ENCODE assay signal across 9 mouse cellular contexts in genomic region chr16:90385688-90386513, GRCm38 (mm10). TPM values are rescaled to one million over a fixed set of nuclear protein-coding genes. Genes with fewer than 3 reads are reported as not detected.
A peak's percentile ranks its signal among the peaks of the same experiment; 100 is the strongest.
DNase-seq lines count a peak whose midpoint lies in the region; ATAC-seq and TF ChIP-seq lines count a peak whose summit lies in the region.
"Had no signal": no experiment of that assay in that cellular context is flagged by ENCODE, and none has a peak within 500 bp of the region (broad histone marks: within the 10 kb centered on the region; RNA-seq: fewer than 3 reads in every experiment).

Gene Hunk, plus strand, starts transcription at chr16:90386013.

- peak within 1 kb of the TSS; percentile 58 for H3ac ChIP-seq in C2C12 (ENCODE audit: control insufficient read depth, insufficient read length, low read depth)

- H3K36me3 ChIP-seq in C2C12 (ENCODE audit: control insufficient read depth, insufficient read depth): no peaks in the 10 kb centered on the region
- peaks cover 9% of the 10 kb centered on the region for H3K36me3 ChIP-seq in forebrain, embryonic 12.5 days (replicated peaks)
- H3K36me3 ChIP-seq in liver, postnatal 0 days (replicated peaks; ENCODE audit: insufficient read depth, low read length): no peaks in the 10 kb centered on the region

- ATAC-seq in forebrain, embryonic 12.5 days (ENCODE audit: low FRiP score): peak; percentile 85
- peak; percentile 85 for ATAC-seq in liver, postnatal 0 days

- H3K4me1 ChIP-seq in forebrain, embryonic 12.5 days: peaks cover 40% of the 10 kb centered on the region
- H3K4me1 ChIP-seq in liver, postnatal 0 days (ENCODE audit: insufficient read depth): peaks cover 16% of the 10 kb centered on the region

- TF ChIP-seq EP300 in liver, postnatal 0 days (IDR thresholded peaks at IDR 0.05; ENCODE audit: low read depth): no peak

- no peaks in the 10 kb centered on the region for H3K79me2 ChIP-seq in C2C12 (ENCODE audit: control insufficient read depth, insufficient read depth)

- no peaks in the 10 kb centered on the region for H3K9me3 ChIP-seq in forebrain, embryonic 12.5 days
- no peaks in the 10 kb centered on the region for H3K9me3 ChIP-seq in liver, postnatal 0 days (ENCODE audit: low read length)

- TF ChIP-seq CTCF in C2C12 (IDR thresholded peaks at IDR 0.05; ENCODE audit: control insufficient read depth, insufficient read depth, insufficient read length): no peak
- TF ChIP-seq CTCF in liver, postnatal 0 days (IDR thresholded peaks at IDR 0.05; ENCODE audit: low read depth): no peak

- peak; percentile 71 for DNase-seq in brain, adult 2 months (ENCODE audit: low read depth, low spot score)
- DNase-seq in heart, postnatal 10 days: peak; percentile 74 to 75
- peak; percentile 45 to 77 for DNase-seq in kidney, postnatal 36 days
- peak; percentile 79 for DNase-seq in liver, postnatal 0 days
- DNase-seq in ovary, postnatal 36 days (ENCODE audit: low spot score): peak; percentile 74
- DNase-seq in urinary bladder, postnatal 25 days (ENCODE audit: low spot score): peak; percentile 55

- intact Hi-C loops in heart, postnatal 10 days (cut with DNase I): loop anchor here (5.0 kb wide), 3 partner anchors 76 to 241 kb away; no protein-coding TSS in a partner anchor

- peaks cover 14% of the 10 kb centered on the region for H3K27me3 ChIP-seq in C2C12 (ENCODE audit: control insufficient read depth, insufficient read depth, insufficient read length)
- peaks cover 16% of the 10 kb centered on the region; the same call in 1 of the 2 replicates for H3K27me3 ChIP-seq in forebrain, embryonic 12.5 days
- peaks cover 30% of the 10 kb centered on the region for H3K27me3 ChIP-seq in liver, postnatal 0 days (ENCODE audit: insufficient read depth, low read length)

- H3K9ac ChIP-seq in forebrain, embryonic 12.5 days: peak within 1 kb of the TSS; percentile 96
- peak within 1 kb of the TSS; percentile 79 for H3K9ac ChIP-seq in liver, postnatal 0 days (replicated peaks)

- under 1% methylated on average over 96 of the region's 101 CpGs for WGBS in forebrain, embryonic 12.5 days
- under 1% methylated on average over 65 of the region's 101 CpGs for WGBS in liver, postnatal 0 days (ENCODE audit: insufficient replicate concordance)

- no peak within 1 kb of the TSS for H3K4me3 ChIP-seq in C2C12 (ENCODE audit: insufficient read depth, poor library complexity, severe bottlenecking)
- peak within 1 kb of the TSS; percentile 89 for H3K4me3 ChIP-seq in forebrain, embryonic 12.5 days (replicated peaks)
- peak within 1 kb of the TSS; percentile 67 for H3K4me3 ChIP-seq in liver, postnatal 0 days (ENCODE audit: low read depth, low read length)

- H3K27ac ChIP-seq in forebrain, embryonic 12.5 days: peak within 1 kb of the TSS; percentile 99
- peak within 1 kb of the TSS; percentile 91 for H3K27ac ChIP-seq in liver, postnatal 0 days (ENCODE audit: low read depth)

- H3K4me2 ChIP-seq in forebrain, embryonic 12.5 days: peak within 1 kb of the TSS; percentile 74
- peak within 1 kb of the TSS; percentile 82 for H3K4me2 ChIP-seq in liver, postnatal 0 days (ENCODE audit: low read depth, low read length)

- H3K79me3 ChIP-seq in C2C12 (ENCODE audit: low read depth): no peaks in the 10 kb centered on the region

TF ChIP-seq in C2C12, 6 proteins besides CTCF, POLR2A, EP300 and RAD21:
- TF ChIP-seq CEBPB (IDR thresholded peaks at IDR 0.05; ENCODE audit: low read depth): no peak

RNA-seq across cellular contexts. Expression of gene Hunk, which starts in this region (rescaled TPM):
- 0.71 TPM for polyA plus RNA-seq in C2C12 (2012; fragmentation: generic; extraction: Trizol)
- 16.6 and 17.9 TPM in 2 replicates for polyA plus RNA-seq in forebrain, embryonic 12.5 days (2016; fragmentation: Nextera tagmentation; extraction: Ambion mirVana)
- 1 to 10 TPM; 3.0 to 4.1 TPM for total RNA-seq in heart, postnatal 10 days (2021)
- 1.1 and 1.2 TPM in 2 replicates for polyA plus RNA-seq in liver, postnatal 0 days (2015; fragmentation: Nextera tagmentation; extraction: Ambion mirVana)
- total RNA-seq: MEL had no signal
